Mouse (Mus musculus): ENCODE data around the gene Wbp1.

DNA sequence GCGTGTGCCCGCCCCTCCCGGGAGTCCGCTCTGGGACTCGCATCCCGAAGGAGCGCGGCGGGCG is 51.3 kb downstream of the Wbp1 start, which contains the start of gene Tlx2:
- TF ChIP-seq USF1 (IDR thresholded peaks at IDR 0.05; ENCODE audit: low read depth) (no peak), CTCF (IDR thresholded peaks at IDR 0.05; ENCODE audit: control insufficient read depth, insufficient read depth, insufficient read length) (no peak), MYOD1 (IDR thresholded peaks at IDR 0.05; ENCODE audit: control insufficient read depth, insufficient read length, low read depth) (no peak), MAX (IDR thresholded peaks at IDR 0.05) (no peak), CEBPB (IDR thresholded peaks at IDR 0.05; ENCODE audit: low read depth) (no peak), MYOG (IDR thresholded peaks at IDR 0.05; ENCODE audit: control insufficient read depth, extremely low read depth, insufficient read length) (no peak), FOSL1 (IDR thresholded peaks at IDR 0.05; ENCODE audit: insufficient read depth, low read length, poor library complexity, severe bottlenecking) (no peak)
